Mouse (Mus musculus): Measurements from ENCODE around the gene Ipo13. TPM values are rescaled to one million over a fixed set of nuclear protein-coding genes. Genes with fewer than 3 reads are reported as not detected.

Gene Ipo13
- total and polyA plus RNA-seq, 3 experiments, result 60.8 to 104 (median 68.4) TPM

DNA sequence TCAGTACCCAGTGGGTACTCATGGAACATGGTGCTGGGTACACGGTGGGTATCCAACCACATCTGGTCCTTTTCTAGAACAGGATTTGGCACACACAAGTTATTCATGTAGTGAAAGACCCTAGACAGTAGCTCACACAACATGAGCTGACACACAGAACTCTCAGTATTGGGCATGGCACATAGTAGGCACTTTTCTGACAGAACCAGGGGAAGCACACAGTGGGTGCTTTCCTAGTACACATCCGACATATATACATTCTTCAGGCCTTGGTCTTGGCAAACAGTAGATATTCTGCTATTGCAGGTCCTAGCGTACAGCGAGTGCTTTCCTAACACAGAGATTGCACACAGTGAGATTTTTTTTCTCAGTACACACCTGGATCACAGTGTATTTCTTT is 68.5 kb downstream of the Ipo13 start:
- Histone ChIP-seq H3K27me3 (ENCODE audit: control insufficient read depth, insufficient read depth, low read length) (no peaks in the 10 kb centered on the region), H3K4me1 (ENCODE audit: control insufficient read depth, insufficient read depth, low read length) (peaks cover 1% of the 10 kb centered on the region; the same call in 1 of the 2 replicates), H3K36me3 (ENCODE audit: control insufficient read depth, insufficient read depth, low read length) (no peaks in the 10 kb centered on the region), H3K27ac (no peak overlapping the region), H3K79me2 (replicated peaks; ENCODE audit: control insufficient read depth, insufficient read depth, low read length) (no peaks in the 10 kb centered on the region), H3K9ac (ENCODE audit: low read depth, low read length) (no peak overlapping the region), H3K4me3 (no peak overlapping the region)
- TF ChIP-seq CTCF (IDR thresholded peaks at IDR 0.05) (no peak), EP300 (IDR thresholded peaks at IDR 0.05; ENCODE audit: insufficient read depth, low read depth, low read length) (no peak), POLR2A (IDR thresholded peaks at IDR 0.05; ENCODE audit: insufficient read depth, low read depth, low read length) (no peak)
- intact Hi-C loops (cut with DNase I), result no loop called here
- no peak for DNase-seq
- WGBS, result 96% methylated on average over 4 of the region's 4 CpGs

DNA sequence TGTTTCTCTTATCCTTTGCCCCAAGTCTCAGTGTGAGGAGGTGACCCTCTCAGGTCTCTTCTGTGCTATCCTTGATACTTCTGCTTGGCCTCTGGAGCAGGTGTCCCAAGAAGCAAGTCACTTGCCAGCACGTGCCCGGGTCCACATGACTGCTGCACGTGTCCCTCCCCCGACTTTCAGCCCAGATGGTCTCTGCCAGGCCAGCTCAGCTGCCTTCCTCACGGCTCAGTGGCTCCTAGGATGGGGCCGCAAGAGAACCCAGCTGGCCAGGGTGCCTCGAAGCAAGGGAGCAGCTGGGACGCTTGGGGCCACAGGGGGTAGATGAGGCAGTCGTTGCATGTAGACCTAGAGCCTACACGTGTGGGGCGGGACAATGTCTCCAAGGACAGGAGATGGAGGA is 69.5 kb downstream of the Ipo13 start:
- TF ChIP-seq POLR2A (IDR thresholded peaks at IDR 0.05; ENCODE audit: insufficient read depth, low read depth, low read length) (no peak), CTCF (IDR thresholded peaks at IDR 0.05) (no peak), EP300 (IDR thresholded peaks at IDR 0.05; ENCODE audit: insufficient read depth, low read depth, low read length) (no peak)
- Histone ChIP-seq H3K27ac (no peak overlapping the region), H3K4me1 (ENCODE audit: control insufficient read depth, insufficient read depth, low read length) (no peaks in the 10 kb centered on the region), H3K9ac (ENCODE audit: low read depth, low read length) (no peak overlapping the region), H3K27me3 (ENCODE audit: control insufficient read depth, insufficient read depth, low read length) (no peaks in the 10 kb centered on the region; the same call in 1 of the 2 replicates), H3K79me2 (replicated peaks; ENCODE audit: control insufficient read depth, insufficient read depth, low read length) (no peaks in the 10 kb centered on the region), H3K4me3 (no peak overlapping the region), H3K36me3 (ENCODE audit: control insufficient read depth, insufficient read depth, low read length) (no peaks in the 10 kb centered on the region)
- no peak for DNase-seq
- intact Hi-C loops (cut with DNase I), result no loop called here
- 86% methylated on average over 11 of the region's 11 CpGs for WGBS

Other genes starting within 250 kb of the Ipo13 start
- 10 to 100 TPM; 17.9 to 19.4 TPM for gene Dmap1, start 232.7 kb downstream of the Ipo13 start, total RNA-seq (2021)
- 14.1 and 18.5 TPM in 2 replicates for gene Dmap1, start 232.7 kb downstream of the Ipo13 start, polyA plus RNA-seq (2012; rRNA removed)
- gene Gm12845, start 190.6 kb downstream of the Ipo13 start, total RNA-seq (2021), result not detected
- not detected in 2 replicates for gene Gm12845, start 190.6 kb downstream of the Ipo13 start, polyA plus RNA-seq (2012; rRNA removed)
- not detected for gene Klf17, start 149.4 kb downstream of the Ipo13 start, total RNA-seq (2021)
- gene Klf17, start 149.4 kb downstream of the Ipo13 start, polyA plus RNA-seq (2012; rRNA removed), result not detected in 2 replicates
- 1 to 10 TPM; 2.5 to 3.4 TPM for gene Slc6a9, start 80.5 kb downstream of the Ipo13 start, total RNA-seq (2021)
- gene Slc6a9, start 80.5 kb downstream of the Ipo13 start, polyA plus RNA-seq (2012; rRNA removed), result 6.9 and 9.2 TPM in 2 replicates
- gene Ccdc24, start 42.4 kb downstream of the Ipo13 start, total RNA-seq (2021), result under 1 TPM; 0.09 to 0.18 TPM
- gene Ccdc24, start 42.4 kb downstream of the Ipo13 start, polyA plus RNA-seq (2012; rRNA removed), result 1.1 and 2.0 TPM in 2 replicates
- 1 to 10 TPM; 4.0 to 4.3 TPM for gene B4galt2, start 31.5 kb downstream of the Ipo13 start, total RNA-seq (2021)
- 8.6 and 9.3 TPM in 2 replicates for gene B4galt2, start 31.5 kb downstream of the Ipo13 start, polyA plus RNA-seq (2012; rRNA removed)
- gene Atp6v0b, start 27.7 kb downstream of the Ipo13 start, total RNA-seq (2021), result 100 to 1,000 TPM; 109 to 124 TPM
- gene Atp6v0b, start 27.7 kb downstream of the Ipo13 start, polyA plus RNA-seq (2012; rRNA removed), result 279 and 324 TPM in 2 replicates
- 1 to 10 TPM; 3.0 to 3.9 TPM for gene Dph2, start 23.0 kb downstream of the Ipo13 start, total RNA-seq (2021)
- 7.3 and 8.4 TPM in 2 replicates for gene Dph2, start 23.0 kb downstream of the Ipo13 start, polyA plus RNA-seq (2012; rRNA removed)
- gene Artn, start 14.8 kb upstream of the Ipo13 start, total RNA-seq (2021), result not detected
- gene Artn, start 14.8 kb upstream of the Ipo13 start, polyA plus RNA-seq (2012; rRNA removed), result 0.09 and 0.23 TPM in 2 replicates
- gene St3gal3, start 219.9 kb upstream of the Ipo13 start, total RNA-seq (2021), result 10 to 100 TPM; 55.8 to 70.6 TPM
- gene St3gal3, start 219.9 kb upstream of the Ipo13 start, polyA plus RNA-seq (2012; rRNA removed), result 54.9 and 68.2 TPM in 2 replicates

All from heart, adult 2 months (tissue).